Mouse (Mus musculus): Measurements from ENCODE around the gene Adgrg3. TPM values are rescaled to one million over a fixed set of nuclear protein-coding genes. Genes with fewer than 3 reads are reported as not detected.

Adgrg3 gene
- polyA plus RNA-seq, 1 experiment from 2014 or later = 1.6 TPM

Other genes with a start within 250 kb of the Adgrg3 start
- 15.0 and 15.8 TPM in 2 replicates for gene Cx3cl1, start 245.7 kb upstream of the Adgrg3 start, polyA plus RNA-seq (2015; fragmentation: Nextera tagmentation; extraction: Ambion mirVana)
- gene Ccl17, start 207.2 kb upstream of the Adgrg3 start, polyA plus RNA-seq (2015; fragmentation: Nextera tagmentation; extraction: Ambion mirVana) = 0.43 TPM in 1 of 2 replicates, not detected in the other
- 55.4 and 59.1 TPM in 2 replicates for gene Coq9, start 179.4 kb upstream of the Adgrg3 start, polyA plus RNA-seq (2015; fragmentation: Nextera tagmentation; extraction: Ambion mirVana)
- gene Ciapin1, start 179.3 kb upstream of the Adgrg3 start, polyA plus RNA-seq (2015; fragmentation: Nextera tagmentation; extraction: Ambion mirVana) = 197 and 202 TPM in 2 replicates
- gene Polr2c, start 160.2 kb upstream of the Adgrg3 start, polyA plus RNA-seq (2015; fragmentation: Nextera tagmentation; extraction: Ambion mirVana) = 119 and 136 TPM in 2 replicates
- 58.0 and 59.0 TPM in 2 replicates for gene Dok4, start 141.4 kb upstream of the Adgrg3 start, polyA plus RNA-seq (2015; fragmentation: Nextera tagmentation; extraction: Ambion mirVana)
- gene Ccdc102a, start 99.6 kb upstream of the Adgrg3 start, polyA plus RNA-seq (2015; fragmentation: Nextera tagmentation; extraction: Ambion mirVana) = 6.3 and 7.8 TPM in 2 replicates
- not detected in 2 replicates for gene Adgrg5, start 94.0 kb upstream of the Adgrg3 start, polyA plus RNA-seq (2015; fragmentation: Nextera tagmentation; extraction: Ambion mirVana)
- gene Adgrg1, start 42.9 kb upstream of the Adgrg3 start, polyA plus RNA-seq (2015; fragmentation: Nextera tagmentation; extraction: Ambion mirVana) = 158 and 162 TPM in 2 replicates
- 1.7 and 2.3 TPM in 2 replicates for gene Drc7, start 37.4 kb downstream of the Adgrg3 start, polyA plus RNA-seq (2015; fragmentation: Nextera tagmentation; extraction: Ambion mirVana)
- 38.4 and 38.8 TPM in 2 replicates for gene Katnb1, start 63.5 kb downstream of the Adgrg3 start, polyA plus RNA-seq (2015; fragmentation: Nextera tagmentation; extraction: Ambion mirVana)
- 16.5 and 20.2 TPM in 2 replicates for gene Kifc3, start 185.1 kb downstream of the Adgrg3 start, polyA plus RNA-seq (2015; fragmentation: Nextera tagmentation; extraction: Ambion mirVana)

Data from hindbrain, embryonic 13.5 days (tissue).